Mouse (Mus musculus): ENCODE results near the gene Dtd2. TPM values are rescaled to one million over a fixed set of nuclear protein-coding genes. Genes with fewer than 3 reads are reported as not detected.

Gene Dtd2
- polyA plus RNA-seq, 1 experiment from 2014 or later: 21.1 TPM

DNA sequence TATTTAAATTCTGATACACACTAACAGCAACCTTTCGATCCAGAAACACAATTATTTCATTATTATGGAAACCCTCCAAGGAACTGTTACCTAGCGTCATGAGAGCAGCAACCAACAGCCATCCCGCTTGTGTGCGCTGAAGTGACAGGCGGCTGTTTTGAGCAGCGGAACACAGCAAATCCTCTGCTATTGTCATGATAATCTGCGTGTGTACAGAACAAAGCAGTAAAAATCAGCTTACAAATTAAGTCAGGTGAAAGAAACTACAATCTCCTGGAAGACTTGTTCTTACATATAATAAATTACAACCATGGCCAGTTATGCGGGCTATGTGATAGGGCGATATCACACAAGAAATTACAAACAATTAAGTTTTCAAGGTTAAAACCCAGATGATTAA lies 61.0 kb downstream of the Dtd2 start:
- H3K27ac ChIP-seq: no peak overlapping the region
- no peak overlapping the region for H3K9ac ChIP-seq
- WGBS: 91% methylated on average over 9 of the region's 9 CpGs
- no peak for ATAC-seq (ENCODE audit: insufficient number of reproducible peaks, insufficient read depth, low FRiP score, low TSS enrichment)
- H3K4me2 ChIP-seq (replicated peaks): no peak overlapping the region
- H3K4me3 ChIP-seq: no peak overlapping the region
- H3K27me3 ChIP-seq: no peaks in the 10 kb centered on the region
- no peaks in the 10 kb centered on the region; the same call in 1 of the 2 replicates for H3K9me3 ChIP-seq
- H3K36me3 ChIP-seq: peaks cover 35% of the 10 kb centered on the region
- no peaks in the 10 kb centered on the region for H3K4me1 ChIP-seq

DNA sequence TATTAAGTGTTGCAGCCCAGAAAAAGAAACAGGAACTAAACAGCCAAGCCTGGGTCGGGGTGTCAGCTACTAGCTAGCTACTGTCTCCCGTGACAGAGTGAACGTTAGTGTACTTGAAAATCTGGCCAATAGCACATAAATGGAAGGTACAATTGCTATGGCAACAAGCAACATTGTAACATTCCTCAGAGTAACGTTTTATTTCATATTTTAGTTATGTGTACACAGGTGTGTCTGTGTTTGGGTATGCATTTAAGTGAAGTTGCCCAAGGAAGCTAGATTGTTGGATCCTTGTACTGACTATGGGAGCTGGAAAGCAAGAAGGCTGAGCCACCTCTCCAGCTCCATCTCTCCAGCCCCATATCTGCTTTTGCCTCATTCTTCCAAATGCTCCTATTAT lies 66.5 kb downstream of the Dtd2 start:
- H3K4me3 ChIP-seq: no peak overlapping the region
- H3K9me3 ChIP-seq: no peaks in the 10 kb centered on the region
- no peaks in the 10 kb centered on the region for H3K27me3 ChIP-seq
- ATAC-seq (ENCODE audit: insufficient number of reproducible peaks, insufficient read depth, low FRiP score, low TSS enrichment): no peak
- no peak overlapping the region for H3K4me2 ChIP-seq (replicated peaks)
- peaks cover 10% of the 10 kb centered on the region for H3K36me3 ChIP-seq
- WGBS: 83% methylated on average over 4 of the region's 4 CpGs
- H3K27ac ChIP-seq: no peak overlapping the region
- H3K4me1 ChIP-seq: no peaks in the 10 kb centered on the region
- H3K9ac ChIP-seq: no peak overlapping the region

Other genes with a start within 250 kb of the Dtd2 start
- gene Hectd1, start 177.0 kb downstream of the Dtd2 start, polyA plus RNA-seq (2016; fragmentation: Nextera tagmentation; extraction: Ambion mirVana): 43.1 and 44.6 TPM in 2 replicates
- 13.0 and 13.1 TPM in 2 replicates for gene Heatr5a, start 35.2 kb downstream of the Dtd2 start, polyA plus RNA-seq (2016; fragmentation: Nextera tagmentation; extraction: Ambion mirVana)
- not detected in 2 replicates for gene Gpr33, start 21.6 kb upstream of the Dtd2 start, polyA plus RNA-seq (2016; fragmentation: Nextera tagmentation; extraction: Ambion mirVana)
- 14.7 and 15.6 TPM in 2 replicates for gene Nubpl, start 91.2 kb upstream of the Dtd2 start, polyA plus RNA-seq (2016; fragmentation: Nextera tagmentation; extraction: Ambion mirVana)

All from embryonic facial prominence, embryonic 12.5 days (tissue).